Mouse (Mus musculus) spleen, adult 2 months (tissue): ENCODE measurements around the gene Hs6st2.

ENCODE experiments used
- CTCF ChIP-seq: fragments of 200-500 bp; IDR thresholded peaks from 2 replicates; pipeline ENCODE4 v1.5.1; 2011; ENCODE audit warnings: mild to moderate bottlenecking, inconsistent platforms; ENCODE audit not compliant: insufficient read depth, insufficient read length, insufficient replicate concordance; ENCODE audit errors: extremely low read depth
- POLR2A ChIP-seq: fragments of 200-500 bp; IDR thresholded peaks from 2 replicates; pipeline ENCODE4 v1.6.1; 2011; ENCODE audit warnings: low read depth, low read length, inconsistent platforms

DNA sequence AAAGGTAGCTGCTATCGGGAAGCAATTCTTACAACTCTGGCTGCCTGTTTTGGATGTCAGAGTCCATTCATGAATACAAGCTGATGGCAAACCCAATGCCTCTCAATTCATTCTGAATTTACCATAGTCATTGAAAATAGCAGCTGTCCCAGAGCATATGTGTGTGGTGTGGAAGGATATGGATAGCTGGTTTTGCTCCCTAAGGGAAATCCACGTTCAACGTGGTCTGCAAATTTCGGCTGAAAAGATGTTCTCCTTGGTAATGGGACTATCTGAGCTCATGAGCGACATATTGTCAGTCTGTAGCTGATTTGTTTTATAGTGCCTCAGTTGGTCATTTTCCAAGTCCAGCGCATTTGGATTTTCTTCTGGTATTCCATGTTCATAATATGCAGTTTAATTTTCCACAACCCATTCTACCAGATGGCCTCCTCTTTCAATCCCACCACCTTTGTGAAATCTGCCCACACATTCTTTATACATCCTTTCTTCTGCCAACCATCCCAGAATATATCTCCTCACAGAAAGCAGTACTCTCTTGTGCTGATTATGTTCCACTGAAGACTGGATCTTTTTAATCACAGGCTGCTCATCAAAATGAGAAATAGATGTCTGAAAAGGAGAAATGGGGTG, 75.3 kb downstream of the Hs6st2 start:
- TF ChIP-seq CTCF: no peak
- no peak for TF ChIP-seq POLR2A
